Mouse (Mus musculus) MEL (cell line): ENCODE measurements around the gene Nck1. TPM values are rescaled to one million over a fixed set of nuclear protein-coding genes. Genes with fewer than 3 reads are reported as not detected.
A peak's percentile ranks its signal among the peaks of the same experiment; 100 is the strongest.

Experiments
- DNase-seq: peaks from one replicate; pipeline ENCODE4 v3.0.0; 2011; ENCODE audit warnings: low read depth, low spot score
- H3K27ac ChIP-seq: 2 replicates; pipeline ENCODE4 v1.5.1; 2012; ENCODE audit warnings: low read depth, mild to moderate bottlenecking, control low read depth, low read length, moderate library complexity; ENCODE audit not compliant: control insufficient read depth
- H3K27me3 ChIP-seq, 2 experiments: fragments of 150-350 bp in 1 of 2; sonication (generic) in 1 of 2; 2 replicates each; pipeline ENCODE4 v1.6.1; 2012; ENCODE audit warnings: low read length in 2 of 2, mild to moderate bottlenecking in 2 of 2, improper control_type of control experiment in 1 of 2, moderate library complexity in 1 of 2; ENCODE audit not compliant: insufficient read depth in 2 of 2, control insufficient read depth in 1 of 2
- H3K36me3 ChIP-seq, 2 experiments: 2 replicates each; pipeline ENCODE4 v1.6.1; 2012 to 2014; ENCODE audit warnings: low read length in 2 of 2, improper control_type of control experiment in 1 of 2, inconsistent platforms in 1 of 2, mild to moderate bottlenecking in 1 of 2; ENCODE audit not compliant: insufficient read depth in 2 of 2, control insufficient read depth in 1 of 2
- H3K4me1 ChIP-seq, 2 experiments: fragments of 150-350 bp in 1 of 2; sonication (generic) in 1 of 2; 2 replicates each; pipeline ENCODE4 v1.6.1; 2012; ENCODE audit warnings: low read length in 2 of 2, improper control_type of control experiment in 1 of 2, mild to moderate bottlenecking in 1 of 2; ENCODE audit not compliant: insufficient read depth in 2 of 2, control insufficient read depth in 1 of 2
- H3K4me3 ChIP-seq, 2 experiments: fragments of 150-350 bp in 1 of 2; sonication (generic) in 1 of 2; 2 replicates each; pipeline ENCODE4 v1.5.1; 2012; ENCODE audit warnings: low read depth in 2 of 2, low read length in 2 of 2, mild to moderate bottlenecking in 2 of 2, moderate library complexity in 2 of 2, control low read depth in 1 of 2, improper control_type of control experiment in 1 of 2; ENCODE audit not compliant: control insufficient read depth in 1 of 2, insufficient read depth in 1 of 2
- H3K79me2 ChIP-seq: 2 replicates; pipeline ENCODE4 v1.6.1; 2012; ENCODE audit warnings: mild to moderate bottlenecking, low read length, moderate library complexity; ENCODE audit not compliant: control insufficient read depth, poor library complexity, insufficient read depth
- H3K9ac ChIP-seq: 2 replicates; pipeline ENCODE4 v1.6.1; 2012; ENCODE audit warnings: low read depth, mild to moderate bottlenecking, control low read depth, low read length, moderate library complexity; ENCODE audit not compliant: control insufficient read depth, poor library complexity, severe bottlenecking
- H3K9me3 ChIP-seq: fragments of 150-350 bp; sonication (generic); replicated peaks from 2 replicates; pipeline ENCODE4 v1.6.1; 2012; ENCODE audit warnings: mild to moderate bottlenecking, low read length, improper control_type of control experiment, moderate library complexity; ENCODE audit not compliant: insufficient read depth
- BHLHE40 ChIP-seq: IDR thresholded peaks from 2 replicates; pipeline ENCODE4 v1.6.1; 2012; ENCODE audit warnings: low read depth, mild to moderate bottlenecking, inconsistent platforms, low read length, improper control_type of control experiment, borderline replicate concordance
- CHD1 ChIP-seq: IDR thresholded peaks from 2 replicates; pipeline ENCODE4 v1.6.1; 2012; ENCODE audit warnings: low read depth, mild to moderate bottlenecking, inconsistent platforms, low read length, improper control_type of control experiment
- CHD2 ChIP-seq: IDR thresholded peaks from 2 replicates; pipeline ENCODE4 v1.6.1; 2011; ENCODE audit warnings: low read length, improper control_type of control experiment
- CTCF ChIP-seq, 3 experiments: IDR thresholded peaks in 2 of 3; conservative IDR thresholded peaks in 1 of 3; 2 replicates each; pipeline ENCODE4 v1.5.1; 2011 to 2012; ENCODE audit warnings: low read length in 3 of 3, low read depth in 2 of 3, mild to moderate bottlenecking in 2 of 3, improper control_type of control experiment in 1 of 3, inconsistent platforms in 1 of 3, mixed read lengths in 1 of 3, moderate library complexity in 1 of 3; ENCODE audit not compliant: control insufficient read depth in 1 of 3, insufficient read depth in 1 of 3, poor library complexity in 1 of 3, severe bottlenecking in 1 of 3
- ELF1 ChIP-seq: IDR thresholded peaks from 2 replicates; pipeline ENCODE4 v1.6.1; 2014; ENCODE audit warnings: low read depth, mild to moderate bottlenecking, inconsistent platforms, low read length, improper control_type of control experiment, moderate library complexity
- EP300 ChIP-seq, 2 experiments: IDR thresholded peaks; 2 replicates each; pipeline ENCODE4 v1.6.1; 2011; ENCODE audit warnings: improper control_type of control experiment in 2 of 2, low read length in 2 of 2, low read depth in 1 of 2, mild to moderate bottlenecking in 1 of 2
- ETS1 ChIP-seq: IDR thresholded peaks from 2 replicates; pipeline ENCODE4 v1.6.1; 2012; ENCODE audit warnings: low read depth, mild to moderate bottlenecking, inconsistent platforms, low read length, improper control_type of control experiment, moderate library complexity
- GABPA ChIP-seq: IDR thresholded peaks from 2 replicates; pipeline ENCODE4 v1.6.1; 2012; ENCODE audit warnings: low read depth, mild to moderate bottlenecking, inconsistent platforms, low read length, improper control_type of control experiment, moderate library complexity
- GATA1 ChIP-seq: IDR thresholded peaks from 2 replicates; pipeline ENCODE4 v1.6.1; 2011; ENCODE audit warnings: low read depth, low read length, improper control_type of control experiment
- HCFC1 ChIP-seq: IDR thresholded peaks from 2 replicates; pipeline ENCODE4 v1.6.1; 2012; ENCODE audit warnings: low read depth, mild to moderate bottlenecking, inconsistent platforms, low read length, improper control_type of control experiment, moderate library complexity
- JUND ChIP-seq: IDR thresholded peaks from 2 replicates; pipeline ENCODE4 v1.6.1; 2011; ENCODE audit warnings: low read depth, mild to moderate bottlenecking, improper control_type of control experiment, low read length
- KAT2A ChIP-seq: conservative IDR thresholded peaks from 2 replicates; pipeline ENCODE4 v1.6.1; 2012; ENCODE audit warnings: low read depth, low read length, improper control_type of control experiment, inconsistent platforms
- MAFK ChIP-seq: IDR thresholded peaks from 2 replicates; pipeline ENCODE4 v1.6.1; 2011; ENCODE audit warnings: low read depth, mild to moderate bottlenecking, low read length, improper control_type of control experiment, borderline replicate concordance
- MAX ChIP-seq: IDR thresholded peaks from 2 replicates; pipeline ENCODE4 v1.6.1; 2011; ENCODE audit warnings: low read length, improper control_type of control experiment
- MAZ ChIP-seq: IDR thresholded peaks from 2 replicates; pipeline ENCODE4 v1.6.1; 2012; ENCODE audit warnings: low read depth, mild to moderate bottlenecking, inconsistent platforms, low read length, improper control_type of control experiment
- MEF2A ChIP-seq: IDR thresholded peaks from 2 replicates; pipeline ENCODE4 v1.6.1; 2014; ENCODE audit warnings: low read depth, mild to moderate bottlenecking, inconsistent platforms, low read length, improper control_type of control experiment; ENCODE audit not compliant: poor library complexity, insufficient replicate concordance, severe bottlenecking; ENCODE audit errors: extremely low read depth
- MXI1 ChIP-seq: IDR thresholded peaks from 2 replicates; pipeline ENCODE4 v1.6.1; 2011; ENCODE audit warnings: mild to moderate bottlenecking, low read depth, low read length, improper control_type of control experiment
- MYB ChIP-seq: IDR thresholded peaks from 2 replicates; pipeline ENCODE4 v1.6.1; 2011; ENCODE audit warnings: mild to moderate bottlenecking, low read depth, low read length, improper control_type of control experiment
- MYC ChIP-seq: IDR thresholded peaks from 2 replicates; pipeline ENCODE4 v1.6.1; 2011; ENCODE audit warnings: low read depth, mild to moderate bottlenecking, low read length, improper control_type of control experiment, moderate library complexity
- NELFE ChIP-seq: IDR thresholded peaks from 2 replicates; pipeline ENCODE4 v1.6.1; 2011; ENCODE audit warnings: low read depth, low read length, improper control_type of control experiment
- NRF1 ChIP-seq: IDR thresholded peaks from 2 replicates; pipeline ENCODE4 v1.6.1; 2014; ENCODE audit warnings: low read depth, mild to moderate bottlenecking, inconsistent platforms, low read length, improper control_type of control experiment, moderate library complexity; ENCODE audit not compliant: poor library complexity, insufficient read depth, severe bottlenecking
- POLR2A ChIP-seq, 2 experiments: IDR thresholded peaks; 2 replicates each; pipeline ENCODE4 v1.6.1; 2011 to 2012; ENCODE audit warnings: low read length in 2 of 2, mild to moderate bottlenecking in 2 of 2, control low read depth in 1 of 2, improper control_type of control experiment in 1 of 2, low read depth in 1 of 2, moderate library complexity in 1 of 2; ENCODE audit not compliant: control insufficient read depth in 1 of 2, insufficient read depth in 1 of 2, poor library complexity in 1 of 2
- POLR2AphosphoS2 ChIP-seq: IDR thresholded peaks from 2 replicates; pipeline ENCODE4 v1.6.1; 2011; ENCODE audit warnings: low read length, improper control_type of control experiment
- POLR2AphosphoS5 ChIP-seq: IDR thresholded peaks from 2 replicates; pipeline ENCODE4 v1.6.1; 2012; ENCODE audit warnings: low read depth, borderline replicate concordance, mild to moderate bottlenecking, inconsistent platforms, low read length, moderate library complexity, mixed read lengths
- RAD21 ChIP-seq: IDR thresholded peaks from 2 replicates; pipeline ENCODE4 v1.6.1; 2011; ENCODE audit warnings: mild to moderate bottlenecking, low read depth, low read length, improper control_type of control experiment
- RCOR1 ChIP-seq: IDR thresholded peaks from 2 replicates; pipeline ENCODE4 v1.6.1; 2012; ENCODE audit warnings: low read depth, mild to moderate bottlenecking, inconsistent platforms, low read length, improper control_type of control experiment
- SIN3A ChIP-seq: IDR thresholded peaks from 2 replicates; pipeline ENCODE4 v1.6.1; 2012; ENCODE audit warnings: low read length, improper control_type of control experiment, inconsistent platforms
- SMC3 ChIP-seq: IDR thresholded peaks from 2 replicates; pipeline ENCODE4 v1.6.1; 2011; ENCODE audit warnings: low read depth, low read length, improper control_type of control experiment
- TAL1 ChIP-seq: IDR thresholded peaks from 2 replicates; pipeline ENCODE4 v1.6.1; 2012; ENCODE audit warnings: mild to moderate bottlenecking, inconsistent platforms, low read length, moderate library complexity, mixed read lengths
- TBP ChIP-seq: IDR thresholded peaks from 2 replicates; pipeline ENCODE4 v1.8.0; 2011; ENCODE audit warnings: low read depth, low read length, improper control_type of control experiment
- TCF12 ChIP-seq: IDR thresholded peaks from 2 replicates; pipeline ENCODE4 v1.6.1; 2014; ENCODE audit warnings: low read depth, mild to moderate bottlenecking, inconsistent platforms, low read length, improper control_type of control experiment, moderate library complexity
- UBTF ChIP-seq: IDR thresholded peaks from 2 replicates; pipeline ENCODE4 v1.6.1; 2012; ENCODE audit warnings: low read depth, mild to moderate bottlenecking, inconsistent platforms, low read length, improper control_type of control experiment, moderate library complexity, borderline replicate concordance; ENCODE audit not compliant: insufficient read depth
- USF2 ChIP-seq, 2 experiments: IDR thresholded peaks; 2 replicates each; pipeline ENCODE4 v1.6.1; 2011 to 2012; ENCODE audit warnings: improper control_type of control experiment in 2 of 2, low read length in 2 of 2, borderline replicate concordance in 1 of 2, inconsistent platforms in 1 of 2, low read depth in 1 of 2, mild to moderate bottlenecking in 1 of 2; ENCODE audit not compliant: insufficient read depth in 1 of 2
- ZC3H11A ChIP-seq: IDR thresholded peaks from 2 replicates; pipeline ENCODE4 v1.6.1; 2012; ENCODE audit warnings: low read depth, mild to moderate bottlenecking, inconsistent platforms, low read length, improper control_type of control experiment
- ZKSCAN1 ChIP-seq: IDR thresholded peaks from 2 replicates; pipeline ENCODE4 v1.6.1; 2012; ENCODE audit warnings: low read depth, mild to moderate bottlenecking, inconsistent platforms, low read length, improper control_type of control experiment, moderate library complexity
- ZMIZ1 ChIP-seq: IDR thresholded peaks from 2 replicates; pipeline ENCODE4 v1.6.1; 2012; ENCODE audit warnings: low read depth, mild to moderate bottlenecking, inconsistent platforms, low read length, improper control_type of control experiment, moderate library complexity
- ZNF384 ChIP-seq: IDR thresholded peaks from 2 replicates; pipeline ENCODE4 v1.6.1; 2012; ENCODE audit warnings: low read depth, mild to moderate bottlenecking, inconsistent platforms, low read length, improper control_type of control experiment
- polyA plus RNA-seq, 2 experiments: library from polyadenylated mRNA; stranded (reverse) in 1 of 2; unstranded in 1 of 2; fragments of >175 nt in 1 of 2; fragments of >200 nt in 1 of 2; gene quantifications; 2 replicates each; pipeline versions ENCODE4 v1.2.1 to v1.2.4; 2012; ENCODE audit warnings: low replicate concordance in 2 of 2, low read depth in 1 of 2; ENCODE audit not compliant: insufficient read length in 2 of 2, insufficient read depth in 1 of 2, missing spikeins in 1 of 2
- total RNA-seq: library from RNA; depleted of rRNA; stranded (reverse); fragments of 300-350 nt; gene quantifications from 2 replicates; pipeline ENCODE4 v1.2.3, GENCODE M21; 2012

Gene Nck1
- total and polyA plus RNA-seq, 3 experiments, result 21.8 to 24.3 TPM; not detected in 1

- peak overlapping the region; percentile 62 to 66 for H3K4me3 ChIP-seq
- DNase-seq, result peak; percentile 88
- no peak for TF ChIP-seq GATA1
- TF ChIP-seq UBTF, result no peak
- TF ChIP-seq EP300 (IDR thresholded peaks at IDR 0.05; ENCODE audit: low read depth in 1 of 2, low read length in 2 of 2), result no peak
- no peak for TF ChIP-seq JUND
- peak in 1 of 2 experiments; percentile 46; a peak in 2 of 4 replicates for TF ChIP-seq POLR2A (IDR thresholded peaks at IDR 0.05; ENCODE audit: control insufficient read depth in 1 of 2, insufficient read depth in 1 of 2, low read depth in 1 of 2, low read length in 2 of 2, poor library complexity in 1 of 2)
- no peak for TF ChIP-seq USF2 (IDR thresholded peaks at IDR 0.05; ENCODE audit: borderline replicate concordance in 1 of 2, insufficient read depth in 1 of 2, low read depth in 1 of 2, low read length in 2 of 2)
- no peak; the same call in 1 of the 2 replicates for TF ChIP-seq HCFC1
- no peak for TF ChIP-seq ZKSCAN1
- no peak for TF ChIP-seq BHLHE40
- peak; percentile 14; the same call in 1 of the 2 replicates for TF ChIP-seq TCF12
- no peak for TF ChIP-seq MAZ
- TF ChIP-seq CTCF (IDR thresholded peaks at IDR 0.05 in 2 of 3, conservative IDR thresholded peaks at IDR 0.05 in 1 of 3; ENCODE audit: control insufficient read depth in 1 of 3, insufficient read depth in 1 of 3, low read depth in 2 of 3, low read length in 3 of 3, poor library complexity in 1 of 3, severe bottlenecking in 1 of 3), result peak; percentile 81 to 89 (median 87)
- TF ChIP-seq ZNF384, result no peak
- TF ChIP-seq MYB, result no peak
- TF ChIP-seq CHD2, result no peak
- TF ChIP-seq ETS1, result no peak
- no peak for TF ChIP-seq KAT2A
- no peak for TF ChIP-seq POLR2AphosphoS2
- no peak for TF ChIP-seq MEF2A
- TF ChIP-seq ZC3H11A, result peak; percentile 35; the same call in 1 of the 2 replicates
- no peak for TF ChIP-seq MAFK
- TF ChIP-seq ELF1, result no peak
- no peak for TF ChIP-seq CHD1
- TF ChIP-seq TAL1, result no peak
- TF ChIP-seq ZMIZ1, result no peak
- no peak for TF ChIP-seq NRF1
- peak; percentile 63 for TF ChIP-seq SMC3
- TF ChIP-seq NELFE, result no peak
- no peak for TF ChIP-seq MAX
- 0 out of 2 replicates have a peak, but pooled peaks have one; percentile 30 for TF ChIP-seq MYC
- no peak for TF ChIP-seq POLR2AphosphoS5
- TF ChIP-seq TBP, result 0 out of 2 replicates have a peak, but pooled peaks have one; percentile 17
- TF ChIP-seq MXI1, result no peak; the same call in 1 of the 2 replicates
- peak; percentile 25; the same call in 1 of the 2 replicates for TF ChIP-seq SIN3A
- no peak for TF ChIP-seq RCOR1
- peak; percentile 74 for TF ChIP-seq RAD21
- no peak for TF ChIP-seq GABPA
Observed at GRCm38 (mm10) chr9:100446059-100446686, 99.8 kb downstream of the Nck1 start.

More at GRCm38 (mm10) chr9:100446059-100446686, 99.8 kb downstream of the Nck1 start:
- no peaks in the 10 kb centered on the region for H3K9me3 ChIP-seq
- no peaks in the 10 kb centered on the region for H3K27me3 ChIP-seq
- H3K27ac ChIP-seq, result no peak overlapping the region
- H3K9ac ChIP-seq, result peak overlapping the region; percentile 43
- H3K36me3 ChIP-seq, result no peaks in the 10 kb centered on the region
- no peaks in the 10 kb centered on the region for H3K4me1 ChIP-seq
- H3K79me2 ChIP-seq, result no peaks in the 10 kb centered on the region
